Mouse (Mus musculus): ENCODE data around the gene Olfr414.
A peak's percentile ranks its signal among the peaks of the same experiment; 100 is the strongest.

The Olfr414 gene

DNA sequence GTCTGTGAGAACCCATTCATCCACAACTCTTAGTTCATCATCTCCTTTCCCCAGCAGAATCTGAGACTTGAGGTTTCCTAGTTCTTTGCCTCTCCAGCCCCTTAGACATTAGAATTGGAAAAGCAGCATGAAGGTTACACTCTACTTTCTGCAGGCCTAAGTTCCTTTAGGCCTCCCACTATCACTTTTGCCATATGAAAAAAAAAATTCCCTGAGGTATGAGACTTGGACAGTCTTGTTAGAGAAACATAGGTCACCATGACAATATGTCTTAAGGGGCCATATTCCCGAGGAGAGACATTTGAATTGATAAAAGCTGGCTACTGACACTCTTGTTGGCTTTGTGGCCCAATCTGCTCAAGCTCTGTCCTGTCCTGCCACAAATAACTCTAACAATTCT, at the start of gene Olfr414:
Gene Olfr414, plus strand, starts transcription at position 301 of the 400 bp plus-strand sequence.
- DNase-seq = no peak

DNA sequence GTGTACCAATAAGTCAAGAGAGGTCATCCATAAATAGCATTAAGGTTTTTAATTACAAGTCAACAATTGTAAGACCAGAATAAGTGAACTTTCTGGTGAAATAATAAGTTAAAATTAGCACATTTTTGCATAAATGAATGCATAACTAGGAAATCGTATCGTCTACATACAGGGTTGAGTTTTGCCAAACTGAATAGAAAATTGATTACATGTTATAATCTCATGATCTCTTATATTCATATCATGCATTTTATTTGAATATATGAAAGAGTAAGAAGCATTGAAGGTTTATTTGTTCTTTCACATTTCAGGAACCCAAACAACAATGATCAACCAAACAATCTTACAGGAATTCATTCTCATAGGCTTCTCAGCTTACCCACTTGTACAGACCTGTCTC, 33.1 kb upstream of the Olfr414 start, which contains the start of gene Olfr248:
Gene Olfr248, plus strand, starts transcription at position 301 of the 400 bp plus-strand sequence.
- no peak for DNase-seq

DNA sequence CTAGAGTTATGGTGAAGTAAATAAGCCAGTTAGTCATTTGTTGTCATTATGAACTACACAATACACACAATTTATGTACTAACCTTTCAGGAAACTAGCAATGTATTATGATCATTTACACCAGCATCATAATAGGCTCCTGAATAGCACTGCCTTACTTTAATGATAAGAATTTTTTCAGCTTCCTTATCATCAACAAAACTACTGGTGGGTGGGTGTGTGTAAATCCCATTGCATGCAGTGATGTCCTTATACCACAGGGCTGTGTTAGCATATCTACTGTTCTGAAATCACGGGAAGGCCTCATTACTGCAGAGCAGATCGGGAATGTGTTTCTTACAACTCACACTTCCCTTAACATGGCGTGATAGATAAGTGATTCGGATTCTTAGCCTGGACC, 905 bp upstream of the Olfr414 start:
- no peak for DNase-seq

GRCm38 (mm10) chr1:174426180-174426986, 2.5 kb downstream of the Olfr414 start:
- DNase-seq = no peak

DNA sequence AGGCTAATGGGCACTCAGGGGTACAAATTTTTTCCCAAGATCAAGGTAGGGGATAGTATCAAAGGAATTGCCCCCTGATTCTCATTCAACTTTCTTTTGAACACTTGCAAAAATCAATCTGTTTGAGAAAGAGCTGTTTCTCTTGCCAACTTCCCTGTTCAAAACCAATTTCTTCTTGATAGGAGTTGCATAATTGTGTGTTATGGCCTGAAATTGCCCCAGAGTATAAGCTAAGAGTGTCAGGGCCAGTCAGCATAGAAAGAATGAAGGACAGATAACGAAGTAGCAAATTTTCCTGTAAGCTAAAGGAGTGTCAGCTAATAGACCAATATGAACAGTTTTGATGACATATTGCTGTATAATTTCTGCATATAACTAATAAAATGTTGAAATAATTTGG, 3.5 kb downstream of the Olfr414 start:
- no peak for DNase-seq

- DNase-seq = no peak
These were observed 4.5 kb downstream of the Olfr414 start for GRCm38 (mm10) chr1:174428407-174428806.

DNA sequence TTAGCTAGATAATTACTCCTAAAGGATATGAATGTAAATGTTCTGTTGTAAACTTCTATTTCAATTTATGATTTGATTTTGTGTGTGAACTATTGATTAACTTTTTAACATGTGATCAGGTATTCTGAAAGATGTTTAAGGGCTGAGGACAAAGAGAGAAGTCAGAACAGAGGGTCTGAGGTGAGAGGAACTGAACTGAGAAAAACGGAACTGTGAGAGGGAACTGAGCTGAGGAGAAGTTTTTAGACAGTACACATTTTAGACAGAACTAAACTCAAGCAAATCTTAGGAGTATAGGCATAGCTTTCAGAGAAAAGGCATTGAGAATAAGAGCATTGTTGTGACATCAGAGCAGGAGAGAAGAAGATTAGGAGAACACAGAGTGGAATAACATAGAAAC, 10.3 kb downstream of the Olfr414 start:
- DNase-seq = no peak

GRCm38 (mm10) chr1:174441782-174442181, 17.9 kb downstream of the Olfr414 start, which contains the start of gene Olfr220:
Gene Olfr220 (plus strand): TSS chr1:174442082.
- no peak for DNase-seq

- DNase-seq = no peak
These were observed 31.2 kb downstream of the Olfr414 start for GRCm38 (mm10) chr1:174455100-174455499.

DNA sequence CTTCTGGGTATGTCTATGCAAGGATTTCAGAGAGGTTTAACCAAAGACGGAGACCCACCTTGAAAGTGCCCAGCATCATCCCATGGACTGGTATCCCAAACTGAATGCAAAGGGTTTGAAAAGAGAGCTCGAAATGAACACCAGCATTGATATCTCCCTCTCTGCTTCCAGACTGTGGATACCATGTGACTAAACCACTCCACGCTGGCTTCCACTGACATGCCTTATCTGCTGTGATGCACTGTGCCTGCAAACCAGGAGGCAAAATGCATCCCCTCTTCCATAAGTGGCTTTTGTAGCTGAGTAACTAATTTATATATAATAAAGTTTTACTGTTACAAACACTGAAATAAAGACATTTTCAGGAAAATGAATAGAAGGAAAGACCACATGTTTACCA, 41.5 kb downstream of the Olfr414 start:
- DNase-seq = no peak

- DNase-seq = no peak
These were observed 42.4 kb downstream of the Olfr414 start for GRCm38 (mm10) chr1:174466240-174466639.

DNA sequence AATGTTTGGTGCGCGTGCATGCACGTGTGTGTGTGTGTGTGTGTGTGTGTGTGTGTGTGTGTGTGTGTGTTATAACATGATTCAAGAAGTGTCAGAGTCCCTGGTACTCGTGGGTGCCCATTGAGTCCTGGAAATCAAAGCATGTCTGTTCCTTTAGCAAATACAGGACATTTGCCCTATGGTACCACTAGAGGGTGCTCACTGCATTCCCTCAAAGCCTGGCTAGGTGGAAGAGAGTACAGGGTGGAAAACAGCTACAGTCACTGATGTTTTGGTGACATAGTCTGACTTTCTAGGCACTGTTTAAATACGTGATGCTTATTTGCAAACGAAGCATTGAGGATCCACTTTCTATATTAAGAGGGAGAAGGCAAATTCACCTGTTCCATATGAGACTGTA, 45.9 kb downstream of the Olfr414 start:
- DNase-seq = peak in 1 of 2 experiments; percentile 2

GRCm38 (mm10) chr1:174482567-174482966, 58.7 kb downstream of the Olfr414 start:
- no peak for DNase-seq

Measured in thymus, postnatal 36 days (tissue).